Mouse (Mus musculus) liver, postnatal 0 days (tissue): Measurements from ENCODE around the gene D11Wsu47e.

Experiments
- CTCF ChIP-seq: sonication (generic); IDR thresholded peaks from 2 replicates; pipeline ENCODE4 v1.5.1; 2016; ENCODE audit warnings: antibody characterized with exemption, low read depth
- EP300 ChIP-seq: IDR thresholded peaks from 2 replicates; pipeline ENCODE4 v1.6.1; 2016; ENCODE audit warnings: antibody characterized with exemption, low read depth, mild to moderate bottlenecking

DNA sequence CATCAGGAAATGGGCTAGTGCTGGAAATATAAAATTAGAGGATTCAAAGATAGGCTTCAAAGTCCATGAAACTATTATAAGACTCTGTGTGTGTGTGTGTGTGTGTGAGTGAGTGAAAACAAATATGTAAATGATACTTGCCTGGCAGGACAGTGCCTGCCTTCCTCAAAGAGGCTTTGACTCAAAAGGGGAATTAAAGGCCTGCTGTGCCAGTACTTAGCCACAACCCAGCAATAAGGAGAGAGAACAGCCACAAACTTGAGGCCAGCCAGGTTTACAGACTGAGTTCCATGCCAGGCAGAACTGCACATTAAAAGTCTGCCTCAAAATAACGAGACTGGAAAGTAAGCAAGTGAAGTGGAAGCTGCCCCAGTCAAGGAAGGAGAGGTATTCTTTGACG lies 7.4 kb upstream of the D11Wsu47e start:
- TF ChIP-seq EP300 (no peak), CTCF (no peak)
